Mouse (Mus musculus) liver, postnatal 0 days (tissue): ENCODE measurements around the gene Rgs6.

Experiments used
- CTCF ChIP-seq: sonication (generic); IDR thresholded peaks from 2 replicates; pipeline ENCODE4 v1.5.1; 2016; ENCODE audit warnings: antibody characterized with exemption, low read depth
- EP300 ChIP-seq: IDR thresholded peaks from 2 replicates; pipeline ENCODE4 v1.6.1; 2016; ENCODE audit warnings: antibody characterized with exemption, low read depth, mild to moderate bottlenecking

DNA sequence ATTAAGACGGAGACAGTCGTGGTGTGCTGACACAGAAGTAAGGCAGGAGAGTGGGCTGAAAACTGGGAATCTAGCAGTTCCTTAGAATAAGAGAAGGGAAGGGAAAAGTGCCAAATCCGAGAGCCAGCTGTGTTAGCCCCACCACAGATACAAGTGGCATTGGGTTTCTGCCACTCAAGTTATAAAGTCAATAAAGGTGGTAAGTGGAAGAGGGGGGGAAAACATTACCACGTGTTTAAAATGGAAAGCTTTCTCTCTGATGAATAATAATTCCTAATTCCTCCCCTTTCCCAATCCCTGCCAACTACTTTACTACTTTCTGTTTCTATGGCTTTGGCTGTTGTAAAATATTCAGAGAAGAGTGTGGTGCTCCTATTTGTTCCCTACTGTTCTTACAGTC lies 352.4 kb downstream of the Rgs6 start:
- TF ChIP-seq CTCF (no peak), EP300 (no peak)
